Mouse (Mus musculus) monocyte, adult 5-6 weeks (primary cell): ENCODE results near the gene Ufc1. TPM values are rescaled to one million over a fixed set of nuclear protein-coding genes. Genes with fewer than 3 reads are reported as not detected.
A peak's percentile ranks its signal among the peaks of the same experiment; 100 is the strongest.

ENCODE experiments used
- ATAC-seq: fragments of 153-309, 156-312 bp; replicated peaks from 2 replicates; pipeline ENCODE4 v1.8.0; 2017; ENCODE audit warnings: mild to moderate bottlenecking; ENCODE audit not compliant: low TSS enrichment, insufficient number of reproducible peaks, severe bottlenecking, poor library complexity, low FRiP score
- total RNA-seq: library from RNA; stranded (forward); fragments of 200-1000, 200-491, 200-594 nt; gene quantifications from 3 replicates; pipeline ENCODE4 v1.2.3, GENCODE M21; 2017

Gene Ufc1
- total RNA-seq, 1 experiment from 2014 or later: 66.9 TPM

GRCm38 (mm10) chr1:171275144-171275734, 19.6 kb downstream of the Ufc1 start:
- ATAC-seq: no peak

GRCm38 (mm10) chr1:171274171-171274570, 20.7 kb downstream of the Ufc1 start:
- ATAC-seq: no peak

- no peak; the same call in 1 of the 2 replicates for ATAC-seq
These were observed 22.7 kb downstream of the Ufc1 start for GRCm38 (mm10) chr1:171272086-171272485.

- ATAC-seq: no peak
These were observed 23.2 kb downstream of the Ufc1 start for GRCm38 (mm10) chr1:171271622-171272021.

- no peak for ATAC-seq
These were observed 23.6 kb downstream of the Ufc1 start for GRCm38 (mm10) chr1:171271196-171271595.

- ATAC-seq: 0 out of 2 replicates have a peak, but pooled peaks have one; percentile 0
These were observed 24.3 kb downstream of the Ufc1 start for GRCm38 (mm10) chr1:171270573-171270900.

GRCm38 (mm10) chr1:171269848-171270572, 24.8 kb downstream of the Ufc1 start, which contains the start of gene B4galt3:
Gene B4galt3 (plus strand): TSS chr1:171270328.
- peak; percentile 89 for ATAC-seq

- ATAC-seq: no peak
These were observed 26.5 kb downstream of the Ufc1 start for GRCm38 (mm10) chr1:171268341-171268740.

- ATAC-seq: no peak
These were observed 28.7 kb downstream of the Ufc1 start for GRCm38 (mm10) chr1:171265971-171266744.

GRCm38 (mm10) chr1:171263666-171264461, 31.0 kb downstream of the Ufc1 start:
- ATAC-seq: no peak

- no peak for ATAC-seq
These were observed 31.6 kb downstream of the Ufc1 start for GRCm38 (mm10) chr1:171263185-171263611.

- ATAC-seq: peak; percentile 23; the same call in 1 of the 2 replicates
These were observed 32.2 kb downstream of the Ufc1 start for GRCm38 (mm10) chr1:171262594-171263130.

- no peak for ATAC-seq
These were observed 34.5 kb downstream of the Ufc1 start for GRCm38 (mm10) chr1:171260316-171260715.

- ATAC-seq: no peak
These were observed 35.9 kb downstream of the Ufc1 start for GRCm38 (mm10) chr1:171258921-171259320.

- no peak for ATAC-seq
These were observed 37.0 kb downstream of the Ufc1 start for GRCm38 (mm10) chr1:171257781-171258180.

GRCm38 (mm10) chr1:171256937-171257548, 37.8 kb downstream of the Ufc1 start:
- peak; percentile 44; the same call in 1 of the 2 replicates for ATAC-seq

GRCm38 (mm10) chr1:171256095-171256818, 38.6 kb downstream of the Ufc1 start:
- no peak for ATAC-seq
